Mouse (Mus musculus) liver, embryonic 13.5 days (tissue): ENCODE results near the gene Trmt10a. TPM values are rescaled to one million over a fixed set of nuclear protein-coding genes. Genes with fewer than 3 reads are reported as not detected.

Experiments used
- ATAC-seq: fragments of 200-750 bp; cut with Nextera tagmentation; 2 replicates; pipeline ENCODE4 v1.8.0; 2017; ENCODE audit warnings: low read depth, mild to moderate bottlenecking, moderate number of reproducible peaks, moderate library complexity
- DNase-seq: peaks from one replicate; pipeline ENCODE4 v3.0.0; 2022
- H3K27ac ChIP-seq: fragments of 300-500 bp; sonication (generic); 2 replicates; pipeline ENCODE4 v1.5.1; 2015; ENCODE audit warnings: moderate library complexity, mild to moderate bottlenecking, inconsistent platforms
- H3K27me3 ChIP-seq: fragments of 300-500 bp; sonication (generic); 2 replicates; pipeline ENCODE4 v1.6.1; 2015; ENCODE audit warnings: mild to moderate bottlenecking, inconsistent platforms
- H3K36me3 ChIP-seq: fragments of 300-500 bp; sonication (generic); 2 replicates; pipeline ENCODE4 v1.6.1; 2015; ENCODE audit warnings: mild to moderate bottlenecking, inconsistent platforms
- H3K4me1 ChIP-seq: fragments of 300-500 bp; sonication (generic); replicated peaks from 2 replicates; pipeline ENCODE4 v1.6.1; 2015; ENCODE audit warnings: inconsistent platforms
- H3K4me2 ChIP-seq: fragments of 300-500 bp; sonication (generic); 2 replicates; pipeline ENCODE4 v1.6.1; 2015; ENCODE audit warnings: inconsistent platforms, mild to moderate bottlenecking, moderate library complexity
- H3K4me3 ChIP-seq: fragments of 300-500 bp; sonication (generic); replicated peaks from 2 replicates; pipeline ENCODE4 v1.5.1; 2015; ENCODE audit warnings: mild to moderate bottlenecking, inconsistent platforms
- H3K9ac ChIP-seq: fragments of 300-500 bp; sonication (generic); 2 replicates; pipeline ENCODE4 v1.6.1; 2015; ENCODE audit warnings: mild to moderate bottlenecking, inconsistent platforms
- H3K9me3 ChIP-seq: fragments of 300-500 bp; sonication (generic); replicated peaks from 2 replicates; pipeline ENCODE4 v1.6.1; 2016; ENCODE audit warnings: inconsistent platforms
- WGBS: fragments of 180-500 bp; shearing (Covaris S2); methylation state at CpG from one replicate; pipeline ENCODE4 v1.1.7; 2015; ENCODE audit not compliant: insufficient replicate concordance; 5-methylcytosine and 5-hydroxymethylcytosine counted together
- polyA plus RNA-seq: library from polyadenylated mRNA; unstranded; fragments of >200 nt; fragmentation: Nextera tagmentation; extraction: Ambion mirVana; gene quantifications from 2 replicates; pipeline ENCODE4 v1.2.1, GENCODE M21; 2015

Gene Trmt10a
- polyA plus RNA-seq, 1 experiment from 2014 or later = 7.3 TPM

DNA sequence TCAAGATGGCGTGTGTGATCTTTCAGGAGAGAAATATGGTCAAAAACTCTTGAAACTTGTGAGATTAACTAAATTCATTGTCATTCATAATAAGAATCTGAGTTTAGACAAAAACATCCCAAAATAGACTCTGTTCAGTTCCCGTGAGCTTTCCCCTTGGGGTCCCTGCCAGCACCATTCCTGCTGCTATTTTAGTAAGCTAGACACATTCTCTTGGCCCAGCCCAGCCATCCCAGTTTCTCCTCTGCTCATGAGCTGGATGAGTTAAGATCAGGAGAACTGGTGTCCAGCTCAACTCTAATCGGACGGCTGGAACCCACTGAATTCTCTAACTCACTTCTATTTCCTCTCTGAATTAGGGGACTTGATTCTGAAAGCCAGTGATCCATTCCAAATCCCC is 26.4 kb upstream of the Trmt10a start:
- H3K4me1 ChIP-seq = no peaks in the 10 kb centered on the region
- no peaks in the 10 kb centered on the region for H3K9me3 ChIP-seq
- H3K27ac ChIP-seq = no peak overlapping the region
- no peak for ATAC-seq
- 67% methylated on average over 4 of the region's 4 CpGs for WGBS
- H3K4me2 ChIP-seq = no peak overlapping the region
- no peak for DNase-seq
- H3K27me3 ChIP-seq = no peaks in the 10 kb centered on the region
- H3K9ac ChIP-seq = no peak overlapping the region
- peaks cover 2% of the 10 kb centered on the region; the same call in 1 of the 2 replicates for H3K36me3 ChIP-seq
- H3K4me3 ChIP-seq = no peak overlapping the region

DNA sequence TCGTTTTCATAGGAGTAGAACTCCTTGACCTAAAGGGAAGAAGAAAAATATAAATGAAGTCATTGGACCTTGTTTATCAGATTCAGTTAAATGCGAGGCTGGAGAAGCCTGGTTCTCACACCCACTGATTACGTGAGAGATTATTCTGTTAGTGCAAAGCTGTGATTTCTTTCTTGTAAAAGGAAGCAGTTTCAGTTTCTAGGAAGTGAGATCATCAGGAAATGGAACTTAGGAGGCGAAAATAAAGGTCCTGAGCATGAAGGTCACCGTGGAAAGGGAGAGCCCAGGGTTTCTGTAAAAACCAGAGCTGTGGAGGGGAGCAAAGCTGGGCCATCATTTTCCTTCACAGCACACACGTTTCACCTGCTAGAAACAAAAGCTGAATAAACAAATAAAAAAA is 24.9 kb upstream of the Trmt10a start:
- no peaks in the 10 kb centered on the region for H3K9me3 ChIP-seq
- H3K4me2 ChIP-seq = no peak overlapping the region
- H3K27ac ChIP-seq = no peak overlapping the region
- no peak overlapping the region for H3K9ac ChIP-seq
- peaks cover 2% of the 10 kb centered on the region; the same call in 1 of the 2 replicates for H3K36me3 ChIP-seq
- H3K27me3 ChIP-seq = no peaks in the 10 kb centered on the region
- WGBS = 49% methylated on average over 6 of the region's 6 CpGs
- no peak for DNase-seq
- H3K4me3 ChIP-seq = no peak overlapping the region
- no peaks in the 10 kb centered on the region for H3K4me1 ChIP-seq
- no peak for ATAC-seq

- H3K36me3 ChIP-seq = peaks cover 2% of the 10 kb centered on the region; the same call in 1 of the 2 replicates
- H3K27ac ChIP-seq = no peak overlapping the region
- H3K4me2 ChIP-seq = no peak overlapping the region
- no peak for ATAC-seq
- no peaks in the 10 kb centered on the region for H3K27me3 ChIP-seq
- WGBS = 59% methylated on average over 14 of the region's 14 CpGs
- H3K4me3 ChIP-seq = no peak overlapping the region
- H3K9me3 ChIP-seq = no peaks in the 10 kb centered on the region
- H3K4me1 ChIP-seq = no peaks in the 10 kb centered on the region
- no peak for DNase-seq
- H3K9ac ChIP-seq = no peak overlapping the region
Observed at GRCm38 (mm10) chr3:138118831-138119230, 24.4 kb upstream of the Trmt10a start.

DNA sequence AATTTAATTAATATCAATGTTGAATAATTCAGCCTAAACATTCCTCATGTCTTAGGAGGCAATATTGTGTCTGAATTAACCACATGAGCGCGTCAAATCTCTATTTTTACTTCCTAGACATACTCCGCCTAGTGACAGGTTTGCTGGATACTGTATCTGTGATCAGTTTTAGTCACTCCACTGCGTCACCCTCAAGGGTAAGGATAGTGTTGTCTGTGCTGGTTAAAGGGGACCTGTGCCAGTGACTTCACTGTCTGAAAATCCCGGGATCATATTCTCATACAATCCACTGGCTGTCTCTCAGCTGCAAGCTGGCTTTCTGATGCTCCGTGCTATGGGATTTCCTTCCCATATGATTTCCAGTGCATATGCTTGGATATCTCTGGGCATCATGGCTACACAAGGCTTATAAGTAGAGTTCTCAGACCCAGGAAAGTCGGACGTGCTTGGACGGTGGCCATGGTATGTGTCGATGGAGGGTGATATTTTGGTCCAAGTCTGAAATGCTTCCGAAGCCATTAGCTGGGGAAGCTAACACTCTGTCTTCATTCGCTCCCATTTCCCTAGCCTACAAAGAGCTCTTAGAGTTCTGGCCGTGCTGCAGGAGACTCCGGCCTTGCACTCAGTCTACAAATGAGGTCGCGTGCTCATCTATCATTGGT is 23.7 kb upstream of the Trmt10a start:
- Histone ChIP-seq H3K9ac (no peak overlapping the region), H3K27me3 (no peaks in the 10 kb centered on the region), H3K27ac (no peak overlapping the region), H3K4me2 (no peak overlapping the region), H3K9me3 (no peaks in the 10 kb centered on the region), H3K4me3 (no peak overlapping the region), H3K4me1 (no peaks in the 10 kb centered on the region), H3K36me3 (peaks cover 2% of the 10 kb centered on the region; the same call in 1 of the 2 replicates)
- DNase-seq = no peak
- 83% methylated on average over 16 of the region's 16 CpGs for WGBS
- no peak for ATAC-seq

- H3K9ac ChIP-seq = no peak overlapping the region
- no peak overlapping the region for H3K4me2 ChIP-seq
- no peak for ATAC-seq
- H3K4me1 ChIP-seq = no peaks in the 10 kb centered on the region
- H3K9me3 ChIP-seq = no peaks in the 10 kb centered on the region
- WGBS = 79% methylated on average over 2 of the region's 2 CpGs
- no peak for DNase-seq
- no peaks in the 10 kb centered on the region for H3K27me3 ChIP-seq
- H3K27ac ChIP-seq = no peak overlapping the region
- H3K4me3 ChIP-seq = no peak overlapping the region
- H3K36me3 ChIP-seq = peaks cover 2% of the 10 kb centered on the region; the same call in 1 of the 2 replicates
Observed at GRCm38 (mm10) chr3:138121461-138121860, 21.8 kb upstream of the Trmt10a start.

DNA sequence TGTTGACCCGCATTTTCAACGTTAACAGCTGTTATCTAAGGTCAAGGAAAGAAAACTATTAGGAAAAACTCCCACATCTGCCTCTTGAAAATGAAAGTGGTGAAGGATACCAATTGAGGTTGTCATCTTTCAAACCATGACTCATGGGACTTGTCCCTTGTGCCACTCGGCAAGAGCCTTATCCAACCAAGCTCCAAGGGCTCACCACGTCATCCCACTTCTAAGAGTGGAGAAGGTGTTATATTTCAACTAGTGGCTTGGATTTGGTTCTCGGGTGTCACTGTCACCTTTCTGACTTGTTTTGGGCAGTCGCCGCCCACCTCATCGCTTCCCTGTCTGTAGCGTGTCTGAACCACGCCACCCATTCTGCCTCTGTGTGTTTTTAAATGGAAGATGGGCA is 19.4 kb upstream of the Trmt10a start:
- no peak for DNase-seq
- no peak for ATAC-seq
- WGBS = 68% methylated on average over 10 of the region's 10 CpGs
- Histone ChIP-seq H3K4me2 (no peak overlapping the region), H3K9ac (no peak overlapping the region), H3K27me3 (no peaks in the 10 kb centered on the region), H3K9me3 (no peaks in the 10 kb centered on the region), H3K4me3 (no peak overlapping the region), H3K4me1 (peaks cover 12% of the 10 kb centered on the region; the same call in 1 of the 2 replicates), H3K27ac (no peak overlapping the region), H3K36me3 (0 out of 2 replicates have a peak, but pooled peaks cover 2% of the 10 kb centered on the region)

DNA sequence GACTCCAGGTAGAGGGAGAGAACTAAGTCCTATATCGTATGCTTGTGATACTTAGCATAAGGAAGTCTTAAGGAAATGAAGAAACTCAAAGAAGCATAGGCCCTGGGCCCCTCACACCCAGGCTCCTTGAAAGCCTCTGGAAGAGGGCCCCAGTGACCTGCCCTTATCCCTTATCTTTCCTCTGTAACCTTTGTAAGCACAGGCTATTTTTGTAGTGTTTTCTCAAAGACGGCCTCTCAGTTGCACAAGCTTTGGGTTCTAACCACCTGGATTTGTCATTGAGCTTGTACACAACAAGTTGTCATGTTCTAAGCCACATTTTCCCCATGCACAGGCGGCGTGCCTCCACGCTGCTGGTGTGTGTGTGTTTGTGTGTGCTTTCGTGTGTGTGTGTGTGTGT is 14.1 kb upstream of the Trmt10a start:
- WGBS = 59% methylated on average over 6 of the region's 6 CpGs
- H3K9ac ChIP-seq = no peak overlapping the region
- DNase-seq = no peak
- H3K9me3 ChIP-seq = no peaks in the 10 kb centered on the region
- no peak for ATAC-seq
- H3K27me3 ChIP-seq = no peaks in the 10 kb centered on the region
- H3K4me1 ChIP-seq = peaks cover 16% of the 10 kb centered on the region; the same call in 1 of the 2 replicates
- H3K36me3 ChIP-seq = no peaks in the 10 kb centered on the region
- H3K4me3 ChIP-seq = peak overlapping the region; percentile 25
- H3K27ac ChIP-seq = no peak overlapping the region
- H3K4me2 ChIP-seq = peak overlapping the region; percentile 43

GRCm38 (mm10) chr3:138130692-138131091 is 12.6 kb upstream of the Trmt10a start:
- no peak for ATAC-seq
- peak overlapping the region; percentile 43; the same call in 1 of the 2 replicates for H3K9ac ChIP-seq
- H3K4me1 ChIP-seq = peaks cover 16% of the 10 kb centered on the region; the same call in 1 of the 2 replicates
- H3K36me3 ChIP-seq = no peaks in the 10 kb centered on the region
- H3K4me3 ChIP-seq = peak overlapping the region; percentile 38
- no peaks in the 10 kb centered on the region for H3K27me3 ChIP-seq
- no peak for DNase-seq
- 67% methylated on average over 1 of the region's 1 CpGs for WGBS
- no peak overlapping the region for H3K4me2 ChIP-seq
- H3K9me3 ChIP-seq = no peaks in the 10 kb centered on the region
- peak overlapping the region; percentile 59; the same call in 1 of the 2 replicates for H3K27ac ChIP-seq

GRCm38 (mm10) chr3:138131168-138131567 is 12.1 kb upstream of the Trmt10a start:
- H3K4me2 ChIP-seq = no peak overlapping the region
- no peaks in the 10 kb centered on the region for H3K36me3 ChIP-seq
- peak; percentile 77 for ATAC-seq
- H3K27ac ChIP-seq = peak overlapping the region; percentile 59; the same call in 1 of the 2 replicates
- no peak for DNase-seq
- no peaks in the 10 kb centered on the region for H3K9me3 ChIP-seq
- H3K4me1 ChIP-seq = peaks cover 16% of the 10 kb centered on the region; the same call in 1 of the 2 replicates
- H3K4me3 ChIP-seq = peak overlapping the region; percentile 38
- 52% methylated on average over 9 of the region's 9 CpGs for WGBS
- peak overlapping the region; percentile 43; the same call in 1 of the 2 replicates for H3K9ac ChIP-seq
- H3K27me3 ChIP-seq = no peaks in the 10 kb centered on the region

DNA sequence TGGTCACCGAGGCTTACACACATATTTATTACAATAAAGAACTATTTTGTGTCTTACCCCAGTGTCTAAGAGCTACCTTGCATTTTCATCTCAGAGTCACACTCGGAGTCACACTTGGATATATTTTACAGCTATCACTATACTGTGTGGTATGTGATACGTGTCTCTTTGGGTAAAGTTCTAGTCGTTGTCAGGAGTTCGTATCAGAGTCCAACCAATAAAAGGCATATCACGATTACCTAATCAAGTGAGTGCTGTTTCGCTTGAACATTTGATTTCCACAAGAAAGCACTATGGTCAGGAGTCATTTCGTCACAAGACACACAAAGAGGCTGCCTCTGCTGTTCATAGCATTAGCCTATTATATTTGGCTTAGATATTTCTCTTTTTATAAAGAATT is 9.8 kb upstream of the Trmt10a start:
- no peak overlapping the region for H3K4me3 ChIP-seq
- no peaks in the 10 kb centered on the region for H3K36me3 ChIP-seq
- no peak overlapping the region for H3K27ac ChIP-seq
- H3K4me1 ChIP-seq = 0 out of 2 replicates have a peak, but pooled peaks cover 6% of the 10 kb centered on the region
- DNase-seq (no peak), ATAC-seq (no peak)
- H3K4me2 ChIP-seq = no peak overlapping the region
- H3K9ac ChIP-seq = no peak overlapping the region
- no peaks in the 10 kb centered on the region for H3K27me3 ChIP-seq
- no peaks in the 10 kb centered on the region for H3K9me3 ChIP-seq
- WGBS = 71% methylated on average over 8 of the region's 8 CpGs

DNA sequence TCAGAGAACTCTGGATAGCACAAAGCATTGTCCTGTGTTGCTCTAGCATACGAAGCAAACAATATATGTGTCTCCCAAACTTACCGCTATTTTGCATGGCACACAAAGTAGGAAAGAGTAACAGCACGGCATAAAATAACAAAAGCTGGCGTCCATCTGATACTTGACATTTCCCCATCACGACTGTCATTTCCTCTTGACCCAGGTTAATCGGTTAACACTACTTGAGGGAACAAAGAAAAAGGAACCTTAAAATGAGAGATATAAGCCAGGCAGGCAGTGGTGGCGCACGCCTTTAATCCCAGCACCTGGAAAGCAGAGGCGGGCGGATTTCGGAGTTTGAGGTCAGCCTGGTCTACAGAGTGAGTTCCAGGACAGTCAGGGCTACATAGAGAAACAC is 9.3 kb upstream of the Trmt10a start:
- no peak overlapping the region for H3K4me2 ChIP-seq
- no peak overlapping the region for H3K4me3 ChIP-seq
- ATAC-seq (no peak), DNase-seq (no peak)
- WGBS = 62% methylated on average over 11 of the region's 11 CpGs
- no peaks in the 10 kb centered on the region for H3K27me3 ChIP-seq
- 0 out of 2 replicates have a peak, but pooled peaks cover 4% of the 10 kb centered on the region for H3K4me1 ChIP-seq
- no peaks in the 10 kb centered on the region for H3K9me3 ChIP-seq
- H3K36me3 ChIP-seq = no peaks in the 10 kb centered on the region
- no peak overlapping the region for H3K9ac ChIP-seq
- no peak overlapping the region for H3K27ac ChIP-seq

- no peaks in the 10 kb centered on the region for H3K9me3 ChIP-seq
- no peak overlapping the region for H3K4me3 ChIP-seq
- no peaks in the 10 kb centered on the region for H3K4me1 ChIP-seq
- WGBS = 44% methylated on average over 1 of the region's 1 CpGs
- H3K9ac ChIP-seq = no peak overlapping the region
- H3K27me3 ChIP-seq = no peaks in the 10 kb centered on the region
- ATAC-seq = no peak
- no peak overlapping the region for H3K27ac ChIP-seq
- DNase-seq = no peak
- no peaks in the 10 kb centered on the region for H3K36me3 ChIP-seq
- no peak overlapping the region for H3K4me2 ChIP-seq
Observed at GRCm38 (mm10) chr3:138134528-138134927, 8.7 kb upstream of the Trmt10a start.
